Mouse (Mus musculus) MEL (cell line): ENCODE measurements around the gene Mfsd4b5. TPM values are rescaled to one million over a fixed set of nuclear protein-coding genes. Genes with fewer than 3 reads are reported as not detected.

ENCODE experiments used
- DNase-seq: peaks from one replicate; pipeline ENCODE4 v3.0.0; 2011; ENCODE audit warnings: low read depth, low spot score
- H3K27ac ChIP-seq: 2 replicates; pipeline ENCODE4 v1.5.1; 2012; ENCODE audit warnings: low read depth, mild to moderate bottlenecking, control low read depth, low read length, moderate library complexity; ENCODE audit not compliant: control insufficient read depth
- H3K27me3 ChIP-seq, 2 experiments: fragments of 150-350 bp in 1 of 2; sonication (generic) in 1 of 2; 2 replicates each; pipeline ENCODE4 v1.6.1; 2012; ENCODE audit warnings: low read length in 2 of 2, mild to moderate bottlenecking in 2 of 2, improper control_type of control experiment in 1 of 2, moderate library complexity in 1 of 2; ENCODE audit not compliant: insufficient read depth in 2 of 2, control insufficient read depth in 1 of 2
- H3K36me3 ChIP-seq, 2 experiments: 2 replicates each; pipeline ENCODE4 v1.6.1; 2012 to 2014; ENCODE audit warnings: low read length in 2 of 2, improper control_type of control experiment in 1 of 2, inconsistent platforms in 1 of 2, mild to moderate bottlenecking in 1 of 2; ENCODE audit not compliant: insufficient read depth in 2 of 2, control insufficient read depth in 1 of 2
- H3K4me1 ChIP-seq, 2 experiments: fragments of 150-350 bp in 1 of 2; sonication (generic) in 1 of 2; 2 replicates each; pipeline ENCODE4 v1.6.1; 2012; ENCODE audit warnings: low read length in 2 of 2, improper control_type of control experiment in 1 of 2, mild to moderate bottlenecking in 1 of 2; ENCODE audit not compliant: insufficient read depth in 2 of 2, control insufficient read depth in 1 of 2
- H3K4me3 ChIP-seq, 2 experiments: fragments of 150-350 bp in 1 of 2; sonication (generic) in 1 of 2; 2 replicates each; pipeline ENCODE4 v1.5.1; 2012; ENCODE audit warnings: low read depth in 2 of 2, low read length in 2 of 2, mild to moderate bottlenecking in 2 of 2, moderate library complexity in 2 of 2, control low read depth in 1 of 2, improper control_type of control experiment in 1 of 2; ENCODE audit not compliant: control insufficient read depth in 1 of 2, insufficient read depth in 1 of 2
- H3K79me2 ChIP-seq: 2 replicates; pipeline ENCODE4 v1.6.1; 2012; ENCODE audit warnings: mild to moderate bottlenecking, low read length, moderate library complexity; ENCODE audit not compliant: control insufficient read depth, poor library complexity, insufficient read depth
- H3K9ac ChIP-seq: 2 replicates; pipeline ENCODE4 v1.6.1; 2012; ENCODE audit warnings: low read depth, mild to moderate bottlenecking, control low read depth, low read length, moderate library complexity; ENCODE audit not compliant: control insufficient read depth, poor library complexity, severe bottlenecking
- H3K9me3 ChIP-seq: fragments of 150-350 bp; sonication (generic); replicated peaks from 2 replicates; pipeline ENCODE4 v1.6.1; 2012; ENCODE audit warnings: mild to moderate bottlenecking, low read length, improper control_type of control experiment, moderate library complexity; ENCODE audit not compliant: insufficient read depth
- BHLHE40 ChIP-seq: IDR thresholded peaks from 2 replicates; pipeline ENCODE4 v1.6.1; 2012; ENCODE audit warnings: low read depth, mild to moderate bottlenecking, inconsistent platforms, low read length, improper control_type of control experiment, borderline replicate concordance
- CHD1 ChIP-seq: IDR thresholded peaks from 2 replicates; pipeline ENCODE4 v1.6.1; 2012; ENCODE audit warnings: low read depth, mild to moderate bottlenecking, inconsistent platforms, low read length, improper control_type of control experiment
- CHD2 ChIP-seq: IDR thresholded peaks from 2 replicates; pipeline ENCODE4 v1.6.1; 2011; ENCODE audit warnings: low read length, improper control_type of control experiment
- CTCF ChIP-seq, 3 experiments: IDR thresholded peaks in 2 of 3; conservative IDR thresholded peaks in 1 of 3; 2 replicates each; pipeline ENCODE4 v1.5.1; 2011 to 2012; ENCODE audit warnings: low read length in 3 of 3, low read depth in 2 of 3, mild to moderate bottlenecking in 2 of 3, improper control_type of control experiment in 1 of 3, inconsistent platforms in 1 of 3, mixed read lengths in 1 of 3, moderate library complexity in 1 of 3; ENCODE audit not compliant: control insufficient read depth in 1 of 3, insufficient read depth in 1 of 3, poor library complexity in 1 of 3, severe bottlenecking in 1 of 3
- E2F4 ChIP-seq: IDR thresholded peaks from 2 replicates; pipeline ENCODE4 v1.6.1; 2011; ENCODE audit warnings: low read depth, low read length, improper control_type of control experiment, borderline replicate concordance
- ETS1 ChIP-seq: IDR thresholded peaks from 2 replicates; pipeline ENCODE4 v1.6.1; 2012; ENCODE audit warnings: low read depth, mild to moderate bottlenecking, inconsistent platforms, low read length, improper control_type of control experiment, moderate library complexity
- GATA1 ChIP-seq: IDR thresholded peaks from 2 replicates; pipeline ENCODE4 v1.6.1; 2011; ENCODE audit warnings: low read depth, low read length, improper control_type of control experiment
- HCFC1 ChIP-seq: IDR thresholded peaks from 2 replicates; pipeline ENCODE4 v1.6.1; 2012; ENCODE audit warnings: low read depth, mild to moderate bottlenecking, inconsistent platforms, low read length, improper control_type of control experiment, moderate library complexity
- JUND ChIP-seq: IDR thresholded peaks from 2 replicates; pipeline ENCODE4 v1.6.1; 2011; ENCODE audit warnings: low read depth, mild to moderate bottlenecking, improper control_type of control experiment, low read length
- KAT2A ChIP-seq: conservative IDR thresholded peaks from 2 replicates; pipeline ENCODE4 v1.6.1; 2012; ENCODE audit warnings: low read depth, low read length, improper control_type of control experiment, inconsistent platforms
- MAX ChIP-seq: IDR thresholded peaks from 2 replicates; pipeline ENCODE4 v1.6.1; 2011; ENCODE audit warnings: low read length, improper control_type of control experiment
- MXI1 ChIP-seq: IDR thresholded peaks from 2 replicates; pipeline ENCODE4 v1.6.1; 2011; ENCODE audit warnings: mild to moderate bottlenecking, low read depth, low read length, improper control_type of control experiment
- MYB ChIP-seq: IDR thresholded peaks from 2 replicates; pipeline ENCODE4 v1.6.1; 2011; ENCODE audit warnings: mild to moderate bottlenecking, low read depth, low read length, improper control_type of control experiment
- NRF1 ChIP-seq: IDR thresholded peaks from 2 replicates; pipeline ENCODE4 v1.6.1; 2014; ENCODE audit warnings: low read depth, mild to moderate bottlenecking, inconsistent platforms, low read length, improper control_type of control experiment, moderate library complexity; ENCODE audit not compliant: poor library complexity, insufficient read depth, severe bottlenecking
- POLR2A ChIP-seq, 2 experiments: IDR thresholded peaks; 2 replicates each; pipeline ENCODE4 v1.6.1; 2011 to 2012; ENCODE audit warnings: low read length in 2 of 2, mild to moderate bottlenecking in 2 of 2, control low read depth in 1 of 2, improper control_type of control experiment in 1 of 2, low read depth in 1 of 2, moderate library complexity in 1 of 2; ENCODE audit not compliant: control insufficient read depth in 1 of 2, insufficient read depth in 1 of 2, poor library complexity in 1 of 2
- POLR2AphosphoS2 ChIP-seq: IDR thresholded peaks from 2 replicates; pipeline ENCODE4 v1.6.1; 2011; ENCODE audit warnings: low read length, improper control_type of control experiment
- RAD21 ChIP-seq: IDR thresholded peaks from 2 replicates; pipeline ENCODE4 v1.6.1; 2011; ENCODE audit warnings: mild to moderate bottlenecking, low read depth, low read length, improper control_type of control experiment
- RCOR1 ChIP-seq: IDR thresholded peaks from 2 replicates; pipeline ENCODE4 v1.6.1; 2012; ENCODE audit warnings: low read depth, mild to moderate bottlenecking, inconsistent platforms, low read length, improper control_type of control experiment
- SIN3A ChIP-seq: IDR thresholded peaks from 2 replicates; pipeline ENCODE4 v1.6.1; 2012; ENCODE audit warnings: low read length, improper control_type of control experiment, inconsistent platforms
- SMC3 ChIP-seq: IDR thresholded peaks from 2 replicates; pipeline ENCODE4 v1.6.1; 2011; ENCODE audit warnings: low read depth, low read length, improper control_type of control experiment
- UBTF ChIP-seq: IDR thresholded peaks from 2 replicates; pipeline ENCODE4 v1.6.1; 2012; ENCODE audit warnings: low read depth, mild to moderate bottlenecking, inconsistent platforms, low read length, improper control_type of control experiment, moderate library complexity, borderline replicate concordance; ENCODE audit not compliant: insufficient read depth
- USF2 ChIP-seq, 2 experiments: IDR thresholded peaks; 2 replicates each; pipeline ENCODE4 v1.6.1; 2011 to 2012; ENCODE audit warnings: improper control_type of control experiment in 2 of 2, low read length in 2 of 2, borderline replicate concordance in 1 of 2, inconsistent platforms in 1 of 2, low read depth in 1 of 2, mild to moderate bottlenecking in 1 of 2; ENCODE audit not compliant: insufficient read depth in 1 of 2
- ZC3H11A ChIP-seq: IDR thresholded peaks from 2 replicates; pipeline ENCODE4 v1.6.1; 2012; ENCODE audit warnings: low read depth, mild to moderate bottlenecking, inconsistent platforms, low read length, improper control_type of control experiment
- ZKSCAN1 ChIP-seq: IDR thresholded peaks from 2 replicates; pipeline ENCODE4 v1.6.1; 2012; ENCODE audit warnings: low read depth, mild to moderate bottlenecking, inconsistent platforms, low read length, improper control_type of control experiment, moderate library complexity
- polyA plus RNA-seq, 2 experiments: library from polyadenylated mRNA; stranded (reverse) in 1 of 2; unstranded in 1 of 2; fragments of >175 nt in 1 of 2; fragments of >200 nt in 1 of 2; gene quantifications; 2 replicates each; pipeline versions ENCODE4 v1.2.1 to v1.2.4; 2012; ENCODE audit warnings: low replicate concordance in 2 of 2, low read depth in 1 of 2; ENCODE audit not compliant: insufficient read length in 2 of 2, insufficient read depth in 1 of 2, missing spikeins in 1 of 2
- total RNA-seq: library from RNA; depleted of rRNA; stranded (reverse); fragments of 300-350 nt; gene quantifications from 2 replicates; pipeline ENCODE4 v1.2.3, GENCODE M21; 2012

Mfsd4b5 gene
- total and polyA plus RNA-seq, 3 experiments: not detected

DNA sequence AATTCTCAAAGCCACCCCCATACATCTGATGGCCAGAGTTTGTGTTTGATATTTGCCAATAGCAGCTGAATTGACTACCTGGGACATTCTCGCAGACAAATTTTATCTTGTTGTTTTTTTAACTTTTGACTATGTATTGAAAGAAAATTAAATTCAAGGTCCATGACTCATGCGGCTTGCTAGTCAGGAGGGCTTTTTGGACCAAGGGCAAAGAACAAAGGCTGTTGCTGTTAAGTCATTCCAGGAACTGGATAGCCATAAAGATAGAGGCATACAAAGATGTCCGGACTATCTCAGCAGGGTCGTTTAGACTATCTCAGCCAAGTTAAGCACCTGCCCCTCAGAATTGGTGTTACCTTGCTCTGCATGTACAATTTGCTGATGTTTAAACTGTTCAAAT lies 9.1 kb downstream of the Mfsd4b5 start:
- Histone ChIP-seq H3K79me2 (no peaks in the 10 kb centered on the region), H3K4me3 (no peak overlapping the region), H3K9ac (no peak overlapping the region), H3K9me3 (no peaks in the 10 kb centered on the region), H3K4me1 (no peaks in the 10 kb centered on the region), H3K36me3 (no peaks in the 10 kb centered on the region), H3K27me3 (no peaks in the 10 kb centered on the region; a peak in 1 of 4 replicates), H3K27ac (no peak overlapping the region)
- TF ChIP-seq RCOR1 (no peak), POLR2A (IDR thresholded peaks at IDR 0.05; ENCODE audit: control insufficient read depth in 1 of 2, insufficient read depth in 1 of 2, low read depth in 1 of 2, low read length in 2 of 2, poor library complexity in 1 of 2) (no peak), NRF1 (no peak), SMC3 (no peak), UBTF (no peak), ZC3H11A (no peak), JUND (no peak), CHD2 (no peak), ETS1 (no peak)
- DNase-seq: no peak

DNA sequence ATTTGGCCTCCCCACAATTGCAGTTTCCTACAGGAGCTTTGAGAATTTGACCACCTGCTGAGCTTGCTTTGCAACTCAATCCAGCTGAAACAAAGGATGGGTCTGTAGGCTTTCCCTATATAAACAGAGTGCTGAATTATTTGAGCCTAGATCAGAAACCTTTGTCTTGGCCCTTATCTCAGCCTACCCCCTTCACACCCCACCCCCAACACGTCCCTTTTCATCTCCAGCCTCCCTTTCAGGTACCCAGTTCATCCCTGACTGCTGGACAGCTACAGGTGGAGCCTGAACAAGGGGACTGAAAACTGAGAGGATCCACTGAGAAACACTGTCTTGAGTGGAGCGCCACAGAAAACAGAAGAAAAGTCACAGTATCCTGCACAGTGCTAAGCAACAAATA lies 10.7 kb downstream of the Mfsd4b5 start:
- Histone ChIP-seq H3K4me3 (no peak overlapping the region), H3K36me3 (no peaks in the 10 kb centered on the region), H3K79me2 (no peaks in the 10 kb centered on the region), H3K9me3 (no peaks in the 10 kb centered on the region), H3K27ac (no peak overlapping the region), H3K9ac (no peak overlapping the region), H3K27me3 (no peaks in the 10 kb centered on the region; a peak in 1 of 4 replicates)
- DNase-seq: no peak
- TF ChIP-seq POLR2AphosphoS2 (no peak), USF2 (IDR thresholded peaks at IDR 0.05; ENCODE audit: borderline replicate concordance in 1 of 2, insufficient read depth in 1 of 2, low read depth in 1 of 2, low read length in 2 of 2) (no peak), MXI1 (no peak)
- TF ChIP-seq, all 39 proteins: peak for 0
- H3K4me1 ChIP-seq: no peaks in the 10 kb centered on the region

DNA sequence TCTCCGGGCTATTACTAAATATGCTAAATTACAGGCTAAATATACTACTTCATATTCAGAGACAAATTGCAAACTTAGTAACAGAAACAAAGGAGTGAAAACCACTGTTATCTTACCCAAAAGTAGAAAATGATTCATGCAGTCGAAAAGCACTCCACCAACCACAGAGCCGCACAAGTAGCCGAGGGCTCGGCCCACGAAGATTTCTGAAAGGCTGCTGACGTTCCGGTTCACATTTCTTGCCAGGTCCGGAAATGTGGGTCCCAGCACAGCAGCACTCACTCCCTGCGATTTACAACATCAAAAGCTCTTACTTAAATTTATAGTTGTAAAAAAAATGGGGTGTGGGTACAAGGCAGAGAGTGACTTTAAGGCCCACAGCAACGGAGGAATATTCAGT lies 11.5 kb downstream of the Mfsd4b5 start:
- Histone ChIP-seq H3K79me2 (no peaks in the 10 kb centered on the region), H3K4me1 (no peaks in the 10 kb centered on the region)
- TF ChIP-seq MYB (no peak), MAX (no peak), ZKSCAN1 (no peak), HCFC1 (no peak), CTCF (IDR thresholded peaks at IDR 0.05 in 2 of 3, conservative IDR thresholded peaks at IDR 0.05 in 1 of 3; ENCODE audit: control insufficient read depth in 1 of 3, insufficient read depth in 1 of 3, low read depth in 2 of 3, low read length in 3 of 3, poor library complexity in 1 of 3, severe bottlenecking in 1 of 3) (no peak), CHD2 (no peak), CHD1 (no peak), USF2 (IDR thresholded peaks at IDR 0.05; ENCODE audit: borderline replicate concordance in 1 of 2, insufficient read depth in 1 of 2, low read depth in 1 of 2, low read length in 2 of 2) (no peak), KAT2A (no peak), NRF1 (no peak), SIN3A (no peak), E2F4 (no peak), JUND (no peak), BHLHE40 (no peak), GATA1 (no peak), RAD21 (no peak), ZC3H11A (no peak), SMC3 (no peak)

More for the DNA sequence above, 11.5 kb downstream of the Mfsd4b5 start:
- Histone ChIP-seq H3K36me3 (no peaks in the 10 kb centered on the region), H3K9ac (no peak overlapping the region), H3K27ac (no peak overlapping the region), H3K9me3 (no peaks in the 10 kb centered on the region), H3K27me3 (no peaks in the 10 kb centered on the region; a peak in 1 of 4 replicates), H3K4me3 (no peak overlapping the region)
- DNase-seq: no peak
